Mouse (Mus musculus) forelimb bud, embryonic 11.5 days (tissue): ENCODE results near the gene Isg20.

ENCODE experiments used
- DNase-seq: peaks from one replicate; pipeline ENCODE4 v3.0.0-alpha.2; 2012; ENCODE audit warnings: low read depth, low spot score

The Isg20 gene

GRCm38 (mm10) chr7:78955086-78955485 lies 41.9 kb downstream of the Isg20 start:
- no peak for DNase-seq

DNA sequence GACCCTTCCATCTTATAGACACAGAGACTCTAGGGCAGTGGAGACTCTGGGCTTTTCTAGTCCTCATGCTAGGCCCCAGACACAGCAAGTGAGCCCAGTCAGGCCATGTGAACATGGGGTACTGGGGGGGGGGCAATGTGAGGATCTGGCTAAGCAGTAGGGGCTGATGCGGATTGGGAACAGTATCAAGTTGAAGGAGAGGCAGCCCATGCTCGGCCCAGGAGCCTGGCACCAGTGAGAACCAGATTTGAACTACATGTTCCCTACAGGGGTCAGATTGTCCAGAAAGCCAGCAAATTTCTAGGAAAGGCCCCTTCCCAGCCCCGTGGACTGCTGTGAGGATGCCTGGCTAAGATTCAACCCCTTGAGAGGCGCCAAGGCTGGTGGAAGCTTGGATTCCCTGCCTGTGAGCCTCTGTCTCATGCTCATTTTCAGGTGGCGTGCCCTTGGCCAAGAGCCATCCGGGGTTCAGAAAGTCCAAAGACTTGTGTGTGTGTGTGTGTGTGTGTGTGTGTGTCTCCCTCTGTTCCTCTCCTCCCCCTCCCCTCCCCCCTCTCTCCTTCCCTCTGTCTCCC lies 45.4 kb downstream of the Isg20 start:
- no peak for DNase-seq

- DNase-seq = no peak
Measured at GRCm38 (mm10) chr7:78963891-78964290, 50.7 kb downstream of the Isg20 start.
